Mouse (Mus musculus) stomach, embryonic 16.5 days (tissue): ENCODE measurements around the gene Slc30a6. TPM values are rescaled to one million over a fixed set of nuclear protein-coding genes. Genes with fewer than 3 reads are reported as not detected.

Experiments
- ATAC-seq: fragments of 200-750 bp; cut with Nextera tagmentation; 2 replicates; pipeline ENCODE4 v1.8.0; 2017; ENCODE audit warnings: moderate number of reproducible peaks, moderate TSS enrichment; ENCODE audit not compliant: insufficient read depth, low FRiP score
- H3K27ac ChIP-seq: fragments of 300-500 bp; sonication (generic); 2 replicates; pipeline ENCODE4 v1.5.1; 2014; ENCODE audit warnings: low read length
- H3K27me3 ChIP-seq: fragments of 300-500 bp; sonication (generic); 2 replicates; pipeline ENCODE4 v1.6.1; 2014; ENCODE audit warnings: low read length, control low read depth, mixed read lengths; ENCODE audit not compliant: control insufficient read depth, insufficient read depth
- H3K36me3 ChIP-seq: fragments of 300-500 bp; sonication (generic); 2 replicates; pipeline ENCODE4 v1.6.1; 2014; ENCODE audit warnings: low read length; ENCODE audit not compliant: control insufficient read depth, insufficient read depth
- H3K4me1 ChIP-seq: fragments of 300-500 bp; sonication (generic); 2 replicates; pipeline ENCODE4 v1.6.1; 2014; ENCODE audit warnings: low read length, control low read depth, mixed read lengths; ENCODE audit not compliant: control insufficient read depth, insufficient read depth
- H3K4me2 ChIP-seq: fragments of 300-500 bp; sonication (generic); 2 replicates; pipeline ENCODE4 v1.6.1; 2014; ENCODE audit warnings: low read depth, low read length, mixed read lengths
- H3K4me3 ChIP-seq: fragments of 300-500 bp; sonication (generic); replicated peaks from 2 replicates; pipeline ENCODE4 v1.5.1; 2014; ENCODE audit warnings: mild to moderate bottlenecking, low read length
- H3K9ac ChIP-seq: fragments of 300-500 bp; sonication (generic); 2 replicates; pipeline ENCODE4 v1.6.1; 2014; ENCODE audit warnings: low read length
- H3K9me3 ChIP-seq: fragments of 300-500 bp; sonication (generic); replicated peaks from 2 replicates; pipeline ENCODE4 v1.6.1; 2016; ENCODE audit warnings: low read length, control low read depth; ENCODE audit not compliant: control insufficient read depth
- WGBS: fragments of 180-500 bp; shearing (Covaris S2); extraction: QIAGEN DNeasy Blood & Tissue Kit; methylation state at CpG from one replicate; pipeline ENCODE4 v1.1.7; 2014; 5-methylcytosine and 5-hydroxymethylcytosine counted together
- polyA plus RNA-seq: library from polyadenylated mRNA; unstranded; fragments of >200 nt; fragmentation: Nextera tagmentation; extraction: Ambion mirVana; gene quantifications from 2 replicates; pipeline ENCODE4 v1.2.1, GENCODE M21; 2015

The Slc30a6 gene
- polyA plus RNA-seq, 1 experiment from 2014 or later: 37.7 TPM

GRCm38 (mm10) chr17:74402486-74403222 is 7.2 kb downstream of the Slc30a6 start:
- no peaks in the 10 kb centered on the region for H3K9me3 ChIP-seq
- no peaks in the 10 kb centered on the region for H3K4me1 ChIP-seq
- no peak overlapping the region for H3K9ac ChIP-seq
- no peak overlapping the region for H3K4me3 ChIP-seq
- H3K36me3 ChIP-seq: peaks cover 23% of the 10 kb centered on the region
- no peak overlapping the region for H3K27ac ChIP-seq
- 89% methylated on average over 12 of the region's 12 CpGs for WGBS
- no peak overlapping the region for H3K4me2 ChIP-seq
- peak; percentile 76; the same call in 1 of the 2 replicates for ATAC-seq
- no peaks in the 10 kb centered on the region for H3K27me3 ChIP-seq

GRCm38 (mm10) chr17:74406487-74406886 is 11.1 kb downstream of the Slc30a6 start:
- H3K4me3 ChIP-seq: no peak overlapping the region
- no peaks in the 10 kb centered on the region for H3K9me3 ChIP-seq
- H3K36me3 ChIP-seq: peaks cover 23% of the 10 kb centered on the region
- H3K4me1 ChIP-seq: no peaks in the 10 kb centered on the region
- no peak for ATAC-seq
- no peak overlapping the region for H3K4me2 ChIP-seq
- 86% methylated on average over 8 of the region's 8 CpGs for WGBS
- no peaks in the 10 kb centered on the region for H3K27me3 ChIP-seq
- no peak overlapping the region for H3K27ac ChIP-seq
- H3K9ac ChIP-seq: no peak overlapping the region

- Histone ChIP-seq H3K4me1 (no peaks in the 10 kb centered on the region), H3K9ac (no peak overlapping the region), H3K27me3 (no peaks in the 10 kb centered on the region), H3K9me3 (no peaks in the 10 kb centered on the region), H3K27ac (no peak overlapping the region), H3K4me3 (no peak overlapping the region), H3K4me2 (no peak overlapping the region), H3K36me3 (peaks cover 18% of the 10 kb centered on the region)
- ATAC-seq: no peak
- 64% methylated on average over 4 of the region's 4 CpGs for WGBS
These were observed 14.3 kb downstream of the Slc30a6 start for GRCm38 (mm10) chr17:74409722-74410121.

- WGBS: 87% methylated on average over 8 of the region's 8 CpGs
- H3K27me3 ChIP-seq: no peaks in the 10 kb centered on the region
- no peaks in the 10 kb centered on the region for H3K9me3 ChIP-seq
- H3K9ac ChIP-seq: no peak overlapping the region
- H3K27ac ChIP-seq: no peak overlapping the region
- H3K4me3 ChIP-seq: no peak overlapping the region
- H3K4me2 ChIP-seq: no peak overlapping the region
- H3K36me3 ChIP-seq: peaks cover 13% of the 10 kb centered on the region; the same call in 1 of the 2 replicates
- H3K4me1 ChIP-seq: no peaks in the 10 kb centered on the region
- ATAC-seq: no peak
These were observed 17.9 kb downstream of the Slc30a6 start for GRCm38 (mm10) chr17:74413324-74413723.

GRCm38 (mm10) chr17:74414671-74415070 is 19.3 kb downstream of the Slc30a6 start:
- H3K36me3 ChIP-seq: peaks cover 13% of the 10 kb centered on the region; the same call in 1 of the 2 replicates
- H3K27me3 ChIP-seq: no peaks in the 10 kb centered on the region
- H3K9me3 ChIP-seq: no peaks in the 10 kb centered on the region
- H3K4me2 ChIP-seq: no peak overlapping the region
- H3K9ac ChIP-seq: no peak overlapping the region
- no peak for ATAC-seq
- 69% methylated on average over 1 of the region's 1 CpGs for WGBS
- H3K4me3 ChIP-seq: no peak overlapping the region
- H3K27ac ChIP-seq: no peak overlapping the region
- no peaks in the 10 kb centered on the region for H3K4me1 ChIP-seq

GRCm38 (mm10) chr17:74416841-74417360 is 21.5 kb downstream of the Slc30a6 start:
- ATAC-seq: no peak
- Histone ChIP-seq H3K9ac (no peak overlapping the region), H3K36me3 (peaks cover 21% of the 10 kb centered on the region; the same call in 1 of the 2 replicates), H3K27me3 (no peaks in the 10 kb centered on the region), H3K27ac (no peak overlapping the region), H3K4me1 (no peaks in the 10 kb centered on the region), H3K4me2 (no peak overlapping the region), H3K4me3 (no peak overlapping the region), H3K9me3 (no peaks in the 10 kb centered on the region)
- 87% methylated on average over 8 of the region's 8 CpGs for WGBS

- peaks cover 17% of the 10 kb centered on the region for H3K36me3 ChIP-seq
- 43% methylated on average over 4 of the region's 4 CpGs for WGBS
These were observed 22.8 kb downstream of the Slc30a6 start for GRCm38 (mm10) chr17:74418171-74418570.

GRCm38 (mm10) chr17:74420656-74421055 is 25.2 kb downstream of the Slc30a6 start:
- peaks cover 19% of the 10 kb centered on the region for H3K36me3 ChIP-seq
- no peak overlapping the region for H3K9ac ChIP-seq
- 67% methylated on average over 2 of the region's 2 CpGs for WGBS
- no peaks in the 10 kb centered on the region for H3K4me1 ChIP-seq
- H3K9me3 ChIP-seq: no peaks in the 10 kb centered on the region
- no peaks in the 10 kb centered on the region for H3K27me3 ChIP-seq
- H3K4me2 ChIP-seq: no peak overlapping the region
- no peak overlapping the region for H3K27ac ChIP-seq
- no peak for ATAC-seq
- no peak overlapping the region for H3K4me3 ChIP-seq

More at GRCm38 (mm10) chr17:74418171-74418570, 22.8 kb downstream of the Slc30a6 start:
- ATAC-seq: no peak
- no peaks in the 10 kb centered on the region for H3K27me3 ChIP-seq
- H3K9me3 ChIP-seq: no peaks in the 10 kb centered on the region
- H3K4me2 ChIP-seq: no peak overlapping the region
- no peak overlapping the region for H3K9ac ChIP-seq
- no peak overlapping the region for H3K27ac ChIP-seq
- H3K4me3 ChIP-seq: no peak overlapping the region
- no peaks in the 10 kb centered on the region for H3K4me1 ChIP-seq

- Histone ChIP-seq H3K36me3 (peaks cover 21% of the 10 kb centered on the region), H3K27me3 (no peaks in the 10 kb centered on the region), H3K4me3 (no peak overlapping the region), H3K4me1 (no peaks in the 10 kb centered on the region), H3K9ac (no peak overlapping the region), H3K4me2 (no peak overlapping the region), H3K9me3 (no peaks in the 10 kb centered on the region), H3K27ac (no peak overlapping the region)
- ATAC-seq: no peak
- 89% methylated on average over 12 of the region's 12 CpGs for WGBS
These were observed 29.1 kb downstream of the Slc30a6 start for GRCm38 (mm10) chr17:74424401-74425005.
